Mouse (Mus musculus): ENCODE results near the gene Zfp362.
A peak's percentile ranks its signal among the peaks of the same experiment; 100 is the strongest.

Zfp362 gene

GRCm38 (mm10) chr4:128760029-128760428, 45.8 kb downstream of the Zfp362 start:
- no peak for DNase-seq (ENCODE audit: low spot score)

- no peak for DNase-seq (ENCODE audit: low spot score)
These were observed 46.6 kb downstream of the Zfp362 start for GRCm38 (mm10) chr4:128759214-128759613.

GRCm38 (mm10) chr4:128755900-128756299, 49.9 kb downstream of the Zfp362 start:
- DNase-seq (ENCODE audit: low spot score) = no peak

- no peak for DNase-seq (ENCODE audit: low spot score)
These were observed 50.8 kb downstream of the Zfp362 start, which contains the start of gene A3galt2 for GRCm38 (mm10) chr4:128755064-128755463. Gene A3galt2, plus strand, starts transcription at chr4:128755364.

- no peak for DNase-seq (ENCODE audit: low spot score)
These were observed 52.3 kb downstream of the Zfp362 start for GRCm38 (mm10) chr4:128753571-128753970.

- no peak for DNase-seq (ENCODE audit: low spot score)
These were observed 53.7 kb downstream of the Zfp362 start for GRCm38 (mm10) chr4:128752031-128752757.

- peak; percentile 54 for DNase-seq (ENCODE audit: low spot score)
These were observed 54.8 kb downstream of the Zfp362 start for GRCm38 (mm10) chr4:128751006-128751405.

GRCm38 (mm10) chr4:128748309-128748708, 57.5 kb downstream of the Zfp362 start:
- no peak for DNase-seq (ENCODE audit: low spot score)

- peak; percentile 50 for DNase-seq (ENCODE audit: low spot score)
These were observed 58.1 kb downstream of the Zfp362 start for GRCm38 (mm10) chr4:128747614-128748270.

- DNase-seq (ENCODE audit: low spot score) = no peak
These were observed 60.7 kb downstream of the Zfp362 start for GRCm38 (mm10) chr4:128745160-128745559.

- DNase-seq (ENCODE audit: low spot score) = no peak
These were observed 62.7 kb downstream of the Zfp362 start for GRCm38 (mm10) chr4:128743031-128743626.

GRCm38 (mm10) chr4:128742379-128742970, 63.4 kb downstream of the Zfp362 start:
- DNase-seq (ENCODE audit: low spot score) = peak; percentile 29

GRCm38 (mm10) chr4:128741906-128742305, 63.9 kb downstream of the Zfp362 start:
- no peak for DNase-seq (ENCODE audit: low spot score)

- no peak for DNase-seq (ENCODE audit: low spot score)
These were observed 65.0 kb downstream of the Zfp362 start for GRCm38 (mm10) chr4:128740878-128741277.

- no peak for DNase-seq (ENCODE audit: low spot score)
These were observed 67.8 kb downstream of the Zfp362 start for GRCm38 (mm10) chr4:128737825-128738610.

GRCm38 (mm10) chr4:128737137-128737589, 68.7 kb downstream of the Zfp362 start:
- DNase-seq (ENCODE audit: low spot score) = no peak

- no peak for DNase-seq (ENCODE audit: low spot score)
These were observed 70.8 kb downstream of the Zfp362 start for GRCm38 (mm10) chr4:128734721-128735671.

- DNase-seq (ENCODE audit: low spot score) = peak; percentile 80
These were observed 71.6 kb downstream of the Zfp362 start for GRCm38 (mm10) chr4:128734217-128734616.

GRCm38 (mm10) chr4:128733496-128733895, 72.3 kb downstream of the Zfp362 start:
- DNase-seq (ENCODE audit: low spot score) = no peak

GRCm38 (mm10) chr4:128732794-128733193, 73.1 kb downstream of the Zfp362 start:
- DNase-seq (ENCODE audit: low spot score) = no peak

GRCm38 (mm10) chr4:128730271-128730670, 75.6 kb downstream of the Zfp362 start:
- DNase-seq (ENCODE audit: low spot score) = no peak

Data from MN1 (cell line).